Mouse (Mus musculus) olfactory bulb, adult 2 months (tissue): ENCODE results near the gene Ubp1.

Source experiments
- CTCF ChIP-seq: fragments of 200-500 bp; IDR thresholded peaks from 2 replicates; pipeline ENCODE4 v1.5.1; 2012; ENCODE audit warnings: low read depth, mild to moderate bottlenecking, low read length, moderate library complexity; ENCODE audit not compliant: insufficient read depth
- POLR2A ChIP-seq: fragments of 200-500 bp; IDR thresholded peaks from 2 replicates; pipeline ENCODE4 v1.6.1; 2012; ENCODE audit warnings: mild to moderate bottlenecking, low read depth, low read length, moderate library complexity; ENCODE audit not compliant: insufficient read depth

DNA sequence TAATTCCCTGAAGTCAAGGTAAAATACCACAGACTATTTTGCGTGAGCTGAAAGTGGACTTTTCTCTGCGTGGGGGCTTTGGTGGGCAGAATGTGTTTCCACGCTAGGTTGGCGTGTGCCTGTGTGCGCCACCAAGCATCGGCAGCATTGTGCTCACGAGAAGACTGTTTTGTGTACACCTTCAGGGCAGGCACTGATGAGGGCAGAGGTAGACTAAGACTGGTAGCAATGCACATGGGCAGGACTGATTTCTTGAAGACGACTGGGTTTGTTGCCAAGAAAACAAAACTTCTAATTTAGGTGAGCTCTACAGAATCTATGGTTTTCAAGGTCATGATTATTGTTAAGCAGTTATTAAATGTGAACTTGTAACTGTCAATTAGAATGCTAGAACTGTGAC lies 38.7 kb downstream of the Ubp1 start:
- TF ChIP-seq POLR2A (no peak), CTCF (no peak)
